Mouse (Mus musculus): ENCODE measurements around the gene Adamts14.

Gene Adamts14

DNA sequence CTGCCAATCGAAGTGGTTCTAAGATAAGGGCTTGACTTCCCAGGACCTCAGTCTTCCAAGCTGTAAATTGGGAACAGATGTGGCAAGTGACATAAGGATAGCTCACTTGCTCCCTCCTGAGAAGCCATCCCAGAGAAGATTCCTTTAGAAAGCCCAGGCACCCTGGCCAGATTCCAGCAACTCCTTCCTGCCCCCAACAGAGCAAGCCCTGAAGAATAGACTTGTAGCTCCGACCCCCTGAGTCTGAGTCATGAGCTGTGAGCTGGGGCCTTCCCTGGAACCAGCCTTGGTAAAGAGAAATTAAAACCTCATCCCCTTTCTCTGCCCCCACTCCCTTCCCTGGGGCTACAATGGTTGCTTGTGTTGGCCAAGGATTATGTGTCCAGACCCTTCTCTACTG, 1.3 kb upstream of the Adamts14 start:
- no peak for DNase-seq (ENCODE audit: low spot score)

DNA sequence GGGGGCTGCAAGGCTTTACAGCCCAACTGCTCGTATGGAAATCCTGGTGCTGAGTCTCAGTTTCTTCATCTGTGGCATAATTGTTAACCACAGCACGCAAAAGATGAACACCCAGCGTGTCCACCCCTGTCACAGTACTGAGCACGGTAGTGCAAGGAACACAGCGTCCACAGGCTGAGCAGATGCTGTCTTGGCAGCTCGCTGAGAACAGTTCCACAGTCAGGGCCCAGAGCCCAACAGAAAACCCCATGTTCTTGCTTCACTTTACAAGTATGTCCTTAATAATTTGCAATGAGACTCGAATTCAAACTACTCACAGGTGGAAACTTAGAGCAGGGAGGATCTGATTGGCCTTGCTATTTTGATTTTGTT, 592 bp upstream of the Adamts14 start:
- DNase-seq (ENCODE audit: low spot score), result peak; percentile 18

DNA sequence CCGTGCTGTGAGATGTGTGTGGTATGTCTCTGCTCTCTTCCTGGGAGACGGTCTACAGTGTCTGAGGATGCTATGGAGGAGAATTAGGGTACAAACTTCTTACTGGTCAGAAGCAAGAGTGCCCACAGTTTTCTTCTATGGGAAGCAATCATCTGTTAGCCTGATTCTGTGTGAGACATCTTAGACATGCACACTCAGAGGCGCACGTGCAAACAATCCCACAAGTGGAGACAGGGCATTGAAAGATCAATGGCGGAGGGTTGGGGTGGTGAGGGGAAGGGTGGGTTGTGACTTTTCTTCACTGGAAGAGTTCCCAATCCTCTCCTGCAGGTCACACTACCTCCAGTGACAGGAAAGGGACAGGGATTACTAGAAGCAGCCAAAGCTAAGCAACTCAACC, 607 bp downstream of the Adamts14 start:
- no peak for DNase-seq (ENCODE audit: low spot score)

DNA sequence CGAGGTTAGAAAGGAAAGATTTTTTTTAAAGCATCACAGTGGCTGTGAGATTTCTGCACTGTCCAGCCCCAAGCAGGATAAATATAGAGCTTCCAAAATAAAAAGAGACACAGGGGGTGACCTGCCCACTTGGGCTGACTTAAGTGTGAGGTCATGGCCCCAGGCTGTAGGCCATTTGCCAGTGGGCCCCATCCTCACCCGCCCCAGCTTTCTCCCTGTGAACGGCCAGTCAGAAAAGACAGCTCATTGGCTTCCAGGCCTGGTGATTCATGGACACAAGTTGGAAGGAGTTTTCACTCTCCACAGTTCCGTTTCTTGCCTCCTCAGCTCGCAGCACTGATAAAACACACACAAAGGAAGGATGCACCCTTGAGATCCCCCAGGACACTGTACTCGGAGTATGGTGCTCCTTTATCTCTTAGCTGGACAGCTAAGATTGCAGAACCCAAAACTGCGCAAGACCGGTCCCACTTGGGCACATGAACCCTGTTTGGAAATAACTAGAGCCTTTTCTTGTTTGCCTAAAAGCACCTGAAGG, 1.1 kb downstream of the Adamts14 start:
- no peak for DNase-seq (ENCODE audit: low spot score)

DNA sequence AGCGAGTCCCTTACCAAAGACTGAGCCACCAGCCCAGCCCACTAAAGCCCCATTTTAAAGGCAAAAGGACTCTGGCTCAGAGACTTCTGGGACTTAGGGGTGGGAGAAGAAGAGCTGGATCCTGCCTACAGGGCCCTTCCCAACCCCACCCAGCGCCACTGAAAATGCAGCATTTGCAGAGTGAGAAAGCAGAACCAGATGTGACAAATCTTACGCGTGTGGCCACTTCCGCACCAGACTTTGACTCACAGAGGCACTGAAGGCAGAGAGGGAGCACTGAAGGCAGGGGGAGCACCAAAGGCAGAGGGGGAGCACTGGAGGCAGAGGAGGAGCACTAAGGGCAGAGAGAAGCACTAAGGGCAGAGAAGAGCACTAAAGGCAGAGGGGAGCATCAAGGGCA, 5.9 kb downstream of the Adamts14 start:
- DNase-seq (ENCODE audit: low spot score), result no peak

DNA sequence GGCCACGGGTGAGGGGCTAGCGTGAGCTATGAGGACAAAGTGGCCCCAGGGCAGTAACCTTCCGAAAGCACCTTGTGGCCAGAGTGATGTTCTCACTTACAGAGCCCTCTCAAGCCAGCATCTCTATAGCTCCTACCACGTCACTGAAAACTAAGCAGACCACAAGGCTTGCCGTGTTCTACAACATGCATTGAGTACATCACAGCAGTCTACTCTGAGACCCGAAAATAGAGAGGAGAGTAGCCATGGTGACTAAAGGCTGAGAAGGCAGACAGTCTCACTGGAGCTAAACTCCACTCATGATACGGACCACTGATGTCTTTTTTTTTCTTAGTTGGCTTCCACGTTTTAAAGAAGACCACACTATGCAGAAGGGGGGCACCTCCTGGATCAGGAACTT, 9.6 kb downstream of the Adamts14 start:
- no peak for DNase-seq (ENCODE audit: low spot score)

DNA sequence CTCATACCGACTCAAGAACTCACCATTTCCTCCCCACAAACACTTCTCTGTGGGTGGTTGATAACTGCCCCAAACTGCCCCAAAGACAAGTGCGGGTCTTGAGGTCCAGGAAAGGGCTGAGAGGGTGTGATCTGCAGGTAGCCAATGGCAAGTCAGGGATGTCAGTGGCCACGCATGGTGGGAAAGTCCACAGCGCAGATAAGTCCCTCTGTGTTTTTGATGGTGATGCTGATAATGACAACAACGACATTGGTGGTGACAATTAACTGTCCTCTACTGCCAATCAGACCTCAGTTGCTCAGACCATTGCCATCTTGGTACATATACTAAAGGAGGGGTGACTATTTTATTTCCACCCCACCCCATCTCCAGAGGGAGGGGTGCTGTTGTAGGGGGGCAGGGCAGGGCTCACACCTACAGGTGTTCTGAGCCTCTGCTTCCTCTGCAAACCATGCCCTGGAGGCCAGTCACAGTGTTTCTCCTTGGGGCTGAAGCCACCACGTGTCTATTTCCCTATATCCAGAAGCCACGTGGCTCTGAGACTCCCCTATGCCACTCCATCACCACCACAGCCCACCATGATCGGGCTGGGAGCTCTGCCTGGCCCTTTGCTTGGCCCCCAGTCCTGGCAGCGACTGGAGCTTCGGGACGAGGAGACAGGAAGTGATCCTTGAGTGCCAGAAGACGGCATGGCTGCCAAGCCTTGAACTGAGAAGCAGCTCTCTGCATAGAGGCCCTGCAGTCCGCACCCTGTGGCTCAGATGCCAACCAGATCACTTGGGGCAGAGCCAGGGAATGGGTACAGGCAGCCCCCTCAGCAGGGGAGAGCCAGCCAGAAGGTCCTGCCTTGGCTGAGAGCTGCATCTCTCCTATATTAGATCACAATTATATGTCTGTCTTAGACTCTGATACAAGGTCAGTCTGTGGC, 11.7 kb downstream of the Adamts14 start:
- DNase-seq (ENCODE audit: low spot score), result no peak

DNA sequence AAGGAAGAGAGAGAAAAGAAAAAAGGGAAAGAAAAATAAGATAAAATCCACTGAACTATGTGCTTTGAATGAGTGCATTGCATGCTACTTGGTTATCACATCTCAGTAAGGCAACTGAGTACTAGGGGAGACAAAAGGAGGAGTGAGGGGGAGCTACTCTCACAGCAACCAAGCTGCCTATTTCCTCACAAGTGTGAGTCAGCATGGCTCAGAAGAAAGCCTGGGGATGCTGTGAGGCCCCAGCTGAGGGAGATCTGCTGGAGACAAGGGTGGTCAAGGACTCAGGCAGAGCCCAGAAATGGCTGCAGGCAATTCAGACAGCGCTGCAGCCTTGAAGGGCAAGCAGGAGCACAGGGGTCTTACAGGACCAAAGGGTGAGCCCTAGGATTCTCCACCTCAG, 15.1 kb downstream of the Adamts14 start:
- no peak for DNase-seq (ENCODE audit: low spot score)

DNA sequence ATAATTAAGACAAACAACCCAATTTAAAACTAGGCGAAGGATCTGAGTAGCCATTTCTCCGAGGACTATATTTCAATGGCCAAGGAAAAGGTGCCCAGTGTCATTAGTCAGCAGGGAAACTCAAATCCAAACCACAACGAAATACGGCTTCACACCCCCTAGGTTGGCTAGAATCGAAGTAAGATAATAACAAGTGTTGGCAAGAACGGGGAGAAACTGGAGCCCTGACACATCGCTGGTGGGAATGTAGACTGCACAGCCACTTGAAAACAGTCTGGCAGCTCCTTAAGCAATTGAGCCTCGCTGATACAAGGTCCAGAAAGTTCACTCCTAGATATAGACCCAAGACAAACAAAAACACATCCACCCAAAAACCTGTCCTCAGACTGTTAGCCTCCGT, 16.6 kb downstream of the Adamts14 start:
- DNase-seq (ENCODE audit: low spot score), result no peak

DNA sequence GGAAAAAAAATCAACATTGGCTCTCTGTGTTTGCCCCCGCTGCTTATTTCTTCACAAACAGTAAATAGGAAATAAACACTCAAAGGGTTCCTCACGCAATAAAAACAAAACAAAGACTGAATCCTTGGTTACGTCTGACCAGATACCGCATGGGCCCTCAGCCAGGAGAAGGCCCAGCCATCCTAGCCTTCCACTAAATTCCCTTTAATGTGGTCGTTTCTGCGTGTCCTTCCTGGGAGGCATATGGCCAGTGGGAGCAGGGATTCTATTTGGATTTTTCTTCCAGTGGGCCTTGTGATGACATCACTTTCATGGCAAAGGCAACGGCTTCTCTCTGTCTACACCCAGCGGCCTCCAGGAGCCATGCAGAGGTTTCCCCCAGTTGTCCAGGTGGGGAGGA, 18.0 kb downstream of the Adamts14 start:
- DNase-seq (ENCODE audit: low spot score), result no peak

DNA sequence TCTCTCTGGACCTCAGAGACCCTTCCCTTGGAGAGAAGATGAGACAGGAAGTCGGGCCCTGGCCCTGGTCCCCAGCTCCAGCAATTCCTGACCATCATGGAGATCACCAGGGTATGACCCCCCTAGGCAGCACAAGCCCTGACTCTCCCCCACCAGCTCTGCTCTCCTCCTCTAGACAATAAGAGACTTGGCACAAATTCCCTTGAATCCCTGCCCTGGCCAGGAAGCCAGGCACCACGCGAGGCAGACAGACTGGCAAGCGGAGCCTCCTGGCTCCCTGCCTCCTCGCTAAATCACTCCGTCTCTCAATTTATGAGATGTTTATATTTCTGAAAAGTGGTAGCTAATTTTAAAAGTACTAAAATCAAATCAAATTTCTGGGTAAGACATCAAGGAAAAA, 18.5 kb downstream of the Adamts14 start:
- peak; percentile 40 for DNase-seq (ENCODE audit: low spot score)

DNA sequence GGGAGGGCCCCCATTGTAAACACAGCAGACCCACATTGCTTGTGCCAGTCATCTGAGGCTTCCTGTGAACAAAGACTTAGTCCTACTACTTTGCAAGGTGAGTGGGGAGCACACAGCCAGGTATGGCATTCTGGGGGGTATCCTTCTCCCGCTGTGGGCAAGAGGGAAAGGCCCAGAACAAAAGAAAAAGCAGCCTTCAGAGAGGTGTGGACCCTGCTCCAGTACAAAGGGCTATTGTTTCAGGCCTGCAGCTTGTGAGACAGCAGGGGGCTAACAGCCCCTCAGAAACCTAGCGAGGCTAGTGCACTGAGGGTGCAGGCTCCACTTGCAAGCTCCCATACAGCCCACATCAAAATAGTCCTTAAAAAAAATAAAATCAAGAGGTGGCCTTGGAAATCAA, 23.3 kb downstream of the Adamts14 start:
- DNase-seq (ENCODE audit: low spot score), result no peak

DNA sequence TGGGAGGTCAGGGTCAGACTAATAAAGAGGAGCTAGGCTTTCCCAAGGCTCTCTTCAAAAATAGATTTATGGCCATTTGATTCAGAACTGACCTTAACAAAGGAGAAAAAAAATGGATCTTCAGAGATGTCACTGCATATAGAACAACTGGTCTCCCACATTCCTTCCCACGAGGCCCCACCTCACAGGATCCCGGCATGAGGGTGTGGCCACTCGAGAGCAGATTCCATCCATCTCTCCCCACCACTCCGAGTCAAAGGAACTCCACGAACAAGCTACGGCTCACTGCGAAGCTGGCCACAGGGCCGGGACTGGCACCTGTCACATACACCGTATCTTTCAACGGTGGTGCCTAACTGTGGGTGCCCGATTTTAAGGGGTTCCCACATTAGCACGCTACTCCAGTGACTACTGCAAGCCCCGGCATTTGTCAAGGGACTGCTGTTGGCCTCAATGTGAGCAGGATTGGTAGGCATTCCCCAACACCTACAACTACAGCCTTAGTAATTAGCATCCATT, 24.6 kb downstream of the Adamts14 start:
- no peak for DNase-seq (ENCODE audit: low spot score)

DNA sequence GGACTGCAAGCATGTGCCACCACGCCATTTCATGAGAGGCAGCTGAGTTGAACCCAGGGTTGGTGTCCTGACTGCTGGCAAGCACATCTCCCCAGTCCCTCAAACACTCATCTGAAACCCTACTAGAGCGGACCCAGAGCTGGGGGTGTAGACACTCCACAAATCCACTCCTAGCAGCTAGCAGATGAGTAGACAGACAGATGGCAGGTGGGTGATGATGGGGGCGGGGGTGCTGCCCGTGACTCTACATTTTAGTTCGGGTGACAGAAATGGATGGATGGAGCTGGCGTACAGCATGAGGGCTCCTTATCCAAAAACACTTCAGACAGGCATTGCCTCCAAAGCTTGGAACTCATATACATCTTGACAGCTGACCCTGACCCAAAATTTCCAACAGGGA, 26.9 kb downstream of the Adamts14 start:
- DNase-seq (ENCODE audit: low spot score), result peak; percentile 69

DNA sequence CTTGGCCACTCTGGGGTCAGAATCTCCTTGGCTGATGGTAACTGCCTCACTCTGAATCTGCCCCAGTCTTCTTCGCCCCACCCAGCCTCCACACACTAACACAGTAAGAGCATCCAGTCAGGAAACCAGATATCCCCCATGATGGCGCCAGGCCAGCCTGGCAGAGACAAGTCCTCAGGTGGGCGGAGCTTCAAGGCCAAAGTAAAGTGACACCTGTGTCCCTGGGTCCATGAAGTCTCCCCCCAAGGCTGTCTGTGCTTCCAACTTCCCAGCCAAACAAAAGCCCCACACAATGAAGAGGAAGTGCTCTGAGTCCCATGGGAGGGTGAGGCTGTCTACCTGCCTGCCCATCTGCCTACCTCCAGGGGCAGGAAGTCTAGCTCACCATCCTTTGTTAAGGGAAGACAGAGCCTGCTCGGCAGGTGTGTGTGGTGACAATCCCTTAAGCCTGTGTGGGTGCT, 31.2 kb downstream of the Adamts14 start:
- no peak for DNase-seq (ENCODE audit: low spot score)

DNA sequence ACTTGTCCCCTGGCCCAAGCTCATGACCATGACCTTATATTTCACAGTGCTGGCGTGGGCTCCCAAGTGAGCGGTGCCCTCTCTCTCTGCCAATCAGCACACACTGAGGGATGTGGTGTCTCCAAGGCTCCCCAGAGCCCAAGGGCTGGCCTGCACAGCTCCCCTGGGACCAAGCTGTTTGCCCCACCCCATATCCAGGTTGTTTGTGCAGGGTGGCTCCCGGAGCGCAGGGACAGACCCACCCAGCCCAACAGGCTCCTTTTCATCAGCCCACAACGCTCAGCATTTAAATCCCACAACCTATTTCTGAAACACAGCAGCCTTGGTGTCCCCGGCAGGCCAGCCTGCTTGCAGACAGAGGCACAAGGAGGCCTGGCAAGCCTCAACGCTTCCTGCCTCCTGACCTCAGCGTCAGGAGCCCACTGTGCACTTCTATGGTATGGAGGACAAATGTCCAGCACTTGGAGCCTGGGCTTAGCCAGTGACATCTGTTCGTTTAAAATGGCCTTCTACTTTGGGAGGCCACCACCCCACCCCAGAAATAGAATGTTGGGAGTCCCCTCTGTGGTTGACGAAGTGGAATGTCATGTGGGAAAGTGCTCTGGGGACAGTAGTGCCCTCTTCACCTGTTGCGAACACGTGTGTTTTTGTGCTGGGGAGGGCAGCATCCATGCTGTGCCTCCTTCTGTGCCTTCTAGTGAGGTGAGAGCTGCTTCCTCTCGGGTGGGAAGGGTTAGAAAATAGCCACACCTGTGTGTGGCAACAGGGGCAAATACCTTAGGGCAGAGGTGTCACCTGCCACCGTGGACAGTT, 32.9 kb downstream of the Adamts14 start:
- no peak for DNase-seq (ENCODE audit: low spot score)

DNA sequence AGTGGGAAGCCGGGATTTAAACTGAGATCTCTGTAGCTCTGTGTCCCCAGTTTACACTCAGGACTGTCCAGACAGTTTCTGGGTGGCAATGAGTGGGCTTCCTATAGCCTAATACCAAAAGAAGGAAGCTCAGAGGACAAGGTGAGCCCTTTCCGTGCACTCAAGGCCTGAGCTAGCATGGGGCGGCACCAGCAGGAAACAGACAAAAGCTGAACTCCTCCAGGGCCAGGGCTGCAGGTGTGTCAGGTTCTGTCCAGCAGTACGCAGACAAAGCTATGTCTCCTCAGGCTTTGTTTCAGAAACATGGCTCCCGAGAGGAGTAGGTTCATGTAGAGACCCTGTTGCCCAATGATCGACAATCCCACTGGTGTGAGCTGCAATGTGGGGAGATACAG, 35.9 kb downstream of the Adamts14 start:
- no peak for DNase-seq (ENCODE audit: low spot score)

DNA sequence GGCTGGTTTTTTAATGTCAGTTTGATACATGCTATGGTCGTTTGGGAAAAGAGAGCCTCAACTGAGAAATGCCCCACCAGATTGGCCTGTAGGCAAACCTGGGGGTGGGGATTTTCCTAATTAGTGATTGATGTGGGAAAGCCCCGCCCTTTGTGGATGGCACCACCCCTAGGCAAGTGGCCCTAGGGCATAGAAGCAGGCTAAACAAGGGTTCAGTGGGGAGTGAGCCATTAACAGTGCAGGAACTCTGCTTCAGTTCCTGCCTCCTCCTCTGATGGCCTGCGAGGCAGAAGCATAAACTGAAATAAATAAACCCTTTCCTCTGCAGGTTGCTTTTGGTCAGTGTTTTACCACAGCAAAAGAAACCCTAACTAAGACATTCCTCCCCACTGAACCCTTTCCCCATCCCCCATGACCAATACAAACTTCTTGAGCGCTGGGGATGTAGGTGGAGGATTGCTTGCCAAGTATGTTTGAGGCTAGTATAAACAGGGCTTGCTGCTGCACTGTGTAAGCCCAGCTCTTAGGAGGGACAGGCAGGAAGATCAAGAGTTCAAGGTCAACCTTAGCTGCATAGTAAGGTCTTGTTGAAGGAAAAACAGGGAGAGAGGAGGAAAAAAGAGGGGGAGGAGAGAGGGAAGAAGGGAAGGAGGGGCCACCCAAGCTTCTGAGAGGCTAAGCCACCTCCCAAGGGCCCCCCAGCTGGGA, 36.4 kb downstream of the Adamts14 start:
- no peak for DNase-seq (ENCODE audit: low spot score)

DNA sequence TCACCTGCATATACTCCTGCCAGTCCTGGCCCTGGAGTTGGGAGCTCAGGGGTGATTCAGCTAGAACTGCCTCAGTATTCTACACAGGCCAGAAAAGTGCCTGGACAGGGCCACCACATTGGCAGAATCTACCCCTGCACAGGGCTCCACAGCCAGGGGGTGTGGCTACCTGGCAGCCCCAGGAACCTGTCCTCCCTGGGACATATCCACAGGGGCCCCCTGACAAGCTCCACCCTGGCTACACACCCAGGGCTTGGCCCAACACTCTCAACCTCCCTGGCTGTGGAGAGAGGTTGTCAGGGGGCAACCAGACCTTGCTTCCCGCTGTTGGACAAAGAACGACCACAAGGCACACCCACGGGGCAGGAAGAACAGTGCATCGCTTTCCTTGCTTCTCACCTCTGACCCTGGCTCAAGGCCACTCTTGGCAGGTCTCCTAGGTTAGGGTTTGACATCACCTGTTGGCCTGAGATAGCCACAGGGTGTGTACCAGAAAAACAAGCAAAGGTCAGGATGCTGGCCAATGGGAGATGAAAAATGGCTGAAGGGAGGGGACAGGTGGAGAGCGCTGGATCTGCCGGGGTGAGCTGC, 37.5 kb downstream of the Adamts14 start:
- no peak for DNase-seq (ENCODE audit: low spot score)

DNA sequence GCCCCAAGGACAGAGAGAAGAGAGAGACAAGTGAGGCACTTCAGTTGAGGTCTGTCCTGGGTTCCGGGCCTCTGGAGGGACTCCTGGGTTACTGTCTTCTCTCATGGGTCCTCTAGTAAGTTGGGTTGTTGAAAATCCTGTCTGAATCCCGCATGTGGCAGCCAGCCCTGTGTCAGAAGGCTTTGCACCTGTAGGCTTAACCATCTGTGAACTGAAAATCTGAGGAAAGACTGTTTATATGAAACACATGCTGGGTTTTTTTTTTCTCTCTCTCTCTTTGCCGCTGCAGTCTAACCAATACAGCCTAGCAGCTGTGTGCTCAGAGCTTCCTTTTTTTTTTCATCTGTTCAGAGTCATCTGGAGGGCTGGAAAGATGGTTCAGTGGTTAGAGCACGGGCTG, 38.9 kb downstream of the Adamts14 start:
- no peak for DNase-seq (ENCODE audit: low spot score)

DNA sequence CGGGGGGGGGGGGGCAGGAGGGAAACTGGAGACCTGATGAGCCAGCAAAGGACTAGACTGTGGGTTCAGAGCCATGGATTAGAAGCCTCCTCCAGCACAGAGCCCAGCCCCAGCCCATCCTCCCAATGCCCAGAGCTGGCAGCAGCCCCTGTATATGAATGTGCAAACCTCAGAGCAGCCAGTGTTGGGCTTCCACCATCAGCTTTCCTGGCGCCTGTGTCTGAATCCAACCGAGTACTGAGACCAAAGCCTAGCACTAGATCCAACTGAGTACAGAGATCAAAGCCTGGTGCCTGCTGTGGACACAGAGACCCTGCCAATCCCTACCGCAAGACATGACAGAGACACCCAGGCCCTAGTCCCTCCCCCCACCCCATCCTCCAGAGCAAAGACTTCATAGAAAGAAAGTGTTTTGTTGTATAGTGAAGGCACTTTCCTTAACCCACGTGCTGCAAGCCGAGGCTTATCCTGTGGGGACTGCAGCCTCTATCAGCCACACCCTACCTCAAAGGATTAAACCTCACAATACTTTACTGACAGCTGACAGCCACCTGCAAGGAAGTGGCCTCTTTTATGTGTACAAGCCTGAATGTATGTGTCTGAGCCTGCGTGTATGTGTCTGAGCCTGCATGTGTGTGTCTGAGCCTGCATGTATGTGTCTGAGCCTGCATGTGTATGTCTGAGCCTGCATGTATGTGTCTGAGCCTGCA, 40.2 kb downstream of the Adamts14 start:
- no peak for DNase-seq (ENCODE audit: low spot score)
